Mouse (Mus musculus) erythroblast, embryonic 14.5 days (primary cell): ENCODE measurements around the gene Nhp2. TPM values are rescaled to one million over a fixed set of nuclear protein-coding genes. Genes with fewer than 3 reads are reported as not detected.
"Not testable (repeated sequence)": the region's sequence is repeated elsewhere in the genome, so short reads cannot be mapped to it uniquely, and the experiment has no call there.

ENCODE experiments used
- H3K27me3 ChIP-seq: 2 replicates; pipeline ENCODE4 v1.6.1; 2012; ENCODE audit warnings: inconsistent platforms; ENCODE audit not compliant: control insufficient read depth
- H3K36me3 ChIP-seq: 2 replicates; pipeline ENCODE4 v1.6.1; 2012; ENCODE audit warnings: mild to moderate bottlenecking, inconsistent platforms; ENCODE audit not compliant: control insufficient read depth
- H3K4me1 ChIP-seq: 2 replicates; pipeline ENCODE4 v1.6.1; 2012; ENCODE audit warnings: inconsistent platforms; ENCODE audit not compliant: control insufficient read depth
- H3K4me3 ChIP-seq: replicated peaks from 2 replicates; pipeline ENCODE3; 2012; ENCODE audit warnings: moderate library complexity, mild to moderate bottlenecking, inconsistent platforms
- H3K9me3 ChIP-seq: 2 replicates; pipeline ENCODE4 v1.6.1; 2012; ENCODE audit warnings: low read length, inconsistent platforms, mixed read lengths; ENCODE audit not compliant: control insufficient read depth
- GATA1 ChIP-seq: IDR thresholded peaks from 2 replicates; pipeline ENCODE4 v1.6.1; 2012; ENCODE audit warnings: low read length, inconsistent platforms, mixed read lengths
- TAL1 ChIP-seq: IDR thresholded peaks from 3 replicates; pipeline ENCODE4 v1.6.1; 2012; ENCODE audit warnings: low read length, inconsistent platforms, mixed read lengths
- polyA plus RNA-seq: library from polyadenylated mRNA; stranded (reverse); fragments of >175 nt; gene quantifications from 2 replicates; pipeline ENCODE4 v1.2.3, GENCODE M21; 2012

Nhp2 gene
- polyA plus RNA-seq, 1 experiment = 8.9 TPM

DNA sequence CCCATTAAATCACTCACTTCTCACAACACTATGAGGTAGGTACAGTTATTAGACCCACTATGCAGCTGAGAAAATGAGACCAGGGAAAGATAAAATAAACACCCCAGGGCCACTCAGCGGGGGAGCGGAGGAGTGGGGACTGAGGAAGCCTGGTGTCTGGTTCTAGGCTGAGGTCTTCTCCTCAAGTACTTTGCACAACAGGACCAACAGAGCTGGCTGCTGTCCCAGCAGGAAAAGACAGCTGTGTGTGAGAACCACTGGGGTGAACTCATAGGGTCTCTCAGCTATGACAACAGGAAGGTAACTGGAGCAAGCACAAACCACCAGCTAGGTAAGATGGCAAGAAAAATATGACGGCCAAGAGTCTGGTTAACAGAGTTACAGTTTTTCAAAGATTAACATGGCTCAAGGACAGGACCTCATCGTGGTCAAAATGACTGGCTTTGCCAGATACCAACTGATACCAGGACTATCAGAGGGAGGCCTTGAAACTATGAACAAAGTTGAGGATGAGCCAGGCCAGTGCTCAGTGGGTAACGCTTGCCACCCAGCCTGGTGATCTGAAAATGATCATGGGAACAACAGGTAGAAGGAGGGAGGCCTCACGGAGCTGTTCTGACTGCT, 12.7 kb downstream of the Nhp2 start:
- Histone ChIP-seq H3K36me3 (peaks cover 44% of the 10 kb centered on the region), H3K4me3 (no peak overlapping the region), H3K9me3 (no peaks in the 10 kb centered on the region), H3K4me1 (peaks cover 56% of the 10 kb centered on the region), H3K27me3 (no peaks in the 10 kb centered on the region)
- TF ChIP-seq TAL1 (no peak), GATA1 (no peak)

DNA sequence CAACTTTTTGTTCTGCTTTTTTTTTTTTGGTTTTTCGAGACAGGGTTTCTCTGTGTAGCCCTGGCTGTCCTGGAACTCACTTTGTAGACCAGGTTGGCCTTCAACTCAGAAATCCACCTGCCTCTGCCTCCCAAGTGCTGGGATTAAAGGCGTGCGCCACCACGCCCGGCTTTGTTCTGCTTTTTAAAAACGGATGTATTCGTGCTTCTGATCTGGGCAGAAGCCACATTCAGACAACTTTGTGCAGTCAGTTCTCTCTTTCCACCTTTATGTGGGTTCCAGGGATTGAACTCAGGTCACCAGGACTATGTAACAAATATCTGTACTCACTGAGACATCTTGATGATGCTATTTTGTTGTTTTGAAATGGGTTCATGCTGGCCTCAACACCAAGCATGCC, 13.7 kb downstream of the Nhp2 start:
- H3K4me3 ChIP-seq, H3K27me3 ChIP-seq, H3K9me3 ChIP-seq: not testable (repeated sequence)
- Histone ChIP-seq H3K36me3 (peaks cover 35% of the 10 kb centered on the region), H3K4me1 (peaks cover 59% of the 10 kb centered on the region)

DNA sequence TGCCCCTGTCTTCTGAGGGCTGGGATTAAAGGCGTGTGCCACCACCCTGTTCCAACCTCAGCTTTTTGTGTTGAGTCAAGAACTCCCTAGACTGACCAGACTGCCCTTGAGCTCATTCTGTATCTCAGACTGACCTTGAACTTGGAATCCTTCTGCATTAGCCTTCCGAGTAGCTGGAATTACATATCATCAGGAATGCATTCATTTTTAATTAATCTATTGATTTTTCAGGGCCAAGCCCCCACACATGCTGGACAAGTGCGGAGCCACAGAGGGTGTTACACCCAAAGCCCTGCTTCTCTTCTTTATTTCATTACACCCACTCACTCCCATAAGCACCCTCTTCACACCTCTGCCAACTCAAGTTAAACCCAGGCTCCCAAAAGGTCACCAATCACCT, 14.2 kb downstream of the Nhp2 start:
- Histone ChIP-seq H3K27me3 (peaks cover 8% of the 10 kb centered on the region), H3K36me3 (peaks cover 31% of the 10 kb centered on the region), H3K4me1 (peaks cover 60% of the 10 kb centered on the region), H3K9me3 (no peaks in the 10 kb centered on the region), H3K4me3 (no peak overlapping the region)
- no peak for TF ChIP-seq TAL1
- no peak for TF ChIP-seq GATA1

DNA sequence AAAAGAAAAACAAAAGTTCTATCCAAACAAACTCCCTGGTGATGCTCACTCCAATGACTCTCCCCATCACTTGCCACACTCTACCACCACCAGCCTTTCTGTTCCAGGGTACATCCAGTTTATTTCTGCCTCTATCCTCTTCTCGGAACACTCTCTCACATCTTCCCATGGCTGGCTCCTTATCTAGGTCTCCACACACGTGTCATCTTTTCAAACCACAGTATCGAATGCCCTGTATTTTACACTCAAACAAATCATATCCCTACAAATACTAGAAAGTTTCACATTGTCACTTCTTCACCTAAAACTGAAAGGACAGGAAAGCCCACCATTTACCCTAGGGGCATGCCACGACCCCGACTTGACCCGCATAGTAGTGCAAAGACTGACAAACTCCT, 15.6 kb downstream of the Nhp2 start:
- no peak for TF ChIP-seq TAL1
- no peak for TF ChIP-seq GATA1
- Histone ChIP-seq H3K27me3 (peaks cover 8% of the 10 kb centered on the region), H3K4me3 (peak overlapping the region; percentile 91), H3K36me3 (peaks cover 19% of the 10 kb centered on the region), H3K4me1 (peaks cover 54% of the 10 kb centered on the region), H3K9me3 (no peaks in the 10 kb centered on the region)

DNA sequence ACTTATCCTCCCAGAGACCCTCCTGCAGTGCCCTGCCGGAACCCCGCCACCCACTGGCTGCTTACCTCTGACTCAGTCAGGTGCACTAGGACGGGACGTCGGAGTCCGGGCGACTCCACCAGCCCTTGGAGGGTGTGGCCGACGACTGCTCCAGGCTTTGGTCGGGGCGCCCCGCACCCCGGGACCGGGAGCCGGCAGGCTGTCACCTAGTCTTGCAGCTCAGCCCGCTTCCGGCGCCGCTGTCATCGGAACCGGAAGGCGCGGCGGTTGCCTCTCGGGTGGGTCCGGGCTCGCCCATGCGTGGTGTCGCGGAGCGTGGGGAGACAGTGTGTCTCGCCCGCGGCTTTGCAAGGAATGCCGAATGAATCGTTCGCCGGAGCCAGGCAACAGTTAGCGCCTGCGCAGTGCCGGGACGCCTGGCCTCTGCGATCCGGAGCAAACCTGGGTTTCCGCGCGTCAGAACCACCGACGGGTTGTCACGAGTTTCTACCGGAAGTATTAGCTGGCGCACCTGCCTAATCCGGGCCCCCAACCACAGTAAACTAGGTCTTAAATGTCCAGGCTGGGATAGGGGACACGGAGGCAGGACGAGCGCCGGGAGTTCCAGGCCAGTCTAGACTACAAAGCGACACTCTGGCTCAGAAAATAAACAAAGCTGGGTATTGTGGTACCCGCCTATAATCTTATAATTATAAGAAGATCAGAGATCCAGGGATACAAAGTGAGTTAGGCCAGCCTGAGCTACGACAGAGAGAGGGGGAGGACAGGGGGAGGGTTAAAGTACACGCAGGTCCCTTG, 16.2 kb downstream of the Nhp2 start, which contains the start of gene Rmnd5b:
Gene Rmnd5b (minus strand): TSS at position 372 of the 798 bp plus-strand sequence.
- Histone ChIP-seq H3K4me3 (peak within 1 kb of the TSS; percentile 91), H3K36me3 (peaks cover 16% of the 10 kb centered on the region), H3K27me3 (peaks cover 8% of the 10 kb centered on the region), H3K4me1 (peaks cover 53% of the 10 kb centered on the region), H3K9me3 (no peaks in the 10 kb centered on the region)
- no peak for TF ChIP-seq GATA1
- no peak for TF ChIP-seq TAL1

DNA sequence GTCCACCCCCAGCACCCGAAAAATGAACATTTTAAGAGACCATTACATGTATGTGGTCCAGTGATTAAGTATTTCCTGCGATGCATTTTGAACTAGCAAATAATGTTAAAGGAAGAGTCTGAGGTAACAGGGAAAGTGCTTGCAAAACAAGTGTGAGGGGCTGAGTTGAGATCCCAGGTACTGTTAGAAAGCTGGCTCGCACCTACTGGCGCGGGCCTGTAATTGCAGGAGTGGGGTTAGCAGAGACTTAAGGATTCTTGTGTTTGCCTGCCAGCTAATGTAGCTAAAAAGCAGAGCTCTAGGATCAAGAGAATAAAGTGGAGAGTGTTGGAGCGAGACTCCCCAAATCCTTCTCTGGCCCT, 16.8 kb downstream of the Nhp2 start:
- Histone ChIP-seq H3K4me3 (peak overlapping the region; percentile 91), H3K36me3 (peaks cover 10% of the 10 kb centered on the region), H3K4me1 (peaks cover 50% of the 10 kb centered on the region), H3K27me3 (peaks cover 8% of the 10 kb centered on the region), H3K9me3 (no peaks in the 10 kb centered on the region)
- TF ChIP-seq GATA1 (no peak), TAL1 (no peak)

DNA sequence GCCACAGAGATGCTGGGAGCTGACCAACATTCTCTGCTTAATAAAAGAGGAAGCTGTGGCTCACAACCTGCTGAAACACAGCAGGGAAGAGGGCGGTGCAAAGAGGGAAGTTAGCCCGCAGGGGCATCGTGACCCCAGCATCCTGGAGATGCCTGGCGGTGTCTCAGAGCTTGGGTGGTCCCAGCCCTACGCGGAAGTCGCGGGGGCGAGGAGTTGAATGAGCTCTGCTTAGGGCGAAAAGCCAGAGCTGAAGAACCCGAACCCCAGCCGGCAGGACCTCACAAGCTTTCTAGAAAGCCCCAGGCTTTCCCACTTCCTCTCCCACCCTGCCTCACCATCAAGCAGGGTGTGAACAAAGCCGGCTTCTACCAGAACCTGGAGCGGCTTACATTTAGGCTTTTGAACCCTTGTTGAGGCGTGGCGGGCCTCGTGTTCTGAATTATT, 18.5 kb downstream of the Nhp2 start:
- Histone ChIP-seq H3K36me3 (peaks cover 6% of the 10 kb centered on the region), H3K27me3 (peaks cover 8% of the 10 kb centered on the region), H3K4me1 (peaks cover 39% of the 10 kb centered on the region), H3K4me3 (peak overlapping the region; percentile 34), H3K9me3 (no peaks in the 10 kb centered on the region)
- TF ChIP-seq TAL1 (no peak), GATA1 (no peak)

DNA sequence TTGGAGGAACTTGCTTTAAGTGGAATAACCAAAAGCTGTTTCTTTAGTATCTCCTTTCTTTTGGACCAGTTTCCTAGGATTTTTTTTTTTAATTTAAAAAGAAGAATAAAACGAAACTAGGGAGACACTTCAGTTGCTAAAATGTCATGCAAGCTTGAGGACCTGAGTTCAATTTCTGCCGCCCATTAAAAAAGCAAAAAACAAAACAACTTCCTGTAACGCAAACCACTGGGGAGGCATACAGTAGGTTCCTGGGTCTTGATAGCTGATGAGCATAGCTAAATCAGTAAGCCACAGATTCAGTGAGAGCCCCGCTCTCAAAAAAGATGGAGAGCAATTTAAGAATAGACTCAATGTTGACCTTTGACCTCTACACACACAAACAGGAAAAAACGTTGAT, 19.0 kb downstream of the Nhp2 start:
- no peaks in the 10 kb centered on the region for H3K9me3 ChIP-seq
- peaks cover 11% of the 10 kb centered on the region for H3K27me3 ChIP-seq
- H3K4me3 ChIP-seq = no peak overlapping the region
- no peak for TF ChIP-seq TAL1
- TF ChIP-seq GATA1 = no peak
- peaks cover 6% of the 10 kb centered on the region for H3K36me3 ChIP-seq
- peaks cover 41% of the 10 kb centered on the region for H3K4me1 ChIP-seq

DNA sequence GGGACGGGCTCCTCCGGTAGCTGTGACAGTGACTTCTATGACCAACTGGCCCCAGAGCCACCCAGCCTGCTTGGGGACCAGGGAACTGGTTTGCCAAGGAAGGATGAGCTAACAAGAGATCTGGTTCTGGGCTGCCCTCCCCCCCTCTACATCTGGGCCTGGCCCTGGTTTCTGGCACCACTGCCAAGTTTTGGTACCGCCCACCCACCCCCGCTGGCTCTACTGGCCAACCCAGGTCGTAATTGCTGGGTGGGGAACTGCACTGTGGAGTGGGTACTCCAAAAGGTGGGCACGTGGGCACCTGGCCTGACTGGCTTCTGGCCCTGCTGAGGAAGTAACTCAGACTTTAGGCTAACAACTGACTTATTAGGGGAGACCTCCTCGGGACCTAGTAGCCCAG, 21.2 kb downstream of the Nhp2 start:
- no peak for TF ChIP-seq GATA1
- no peak for TF ChIP-seq TAL1
- Histone ChIP-seq H3K4me1 (peaks cover 23% of the 10 kb centered on the region), H3K27me3 (peaks cover 11% of the 10 kb centered on the region), H3K36me3 (peaks cover 2% of the 10 kb centered on the region; the same call in 1 of the 2 replicates), H3K9me3 (no peaks in the 10 kb centered on the region), H3K4me3 (no peak overlapping the region)
